Mouse (Mus musculus) ES-E14 (cell line): ENCODE data around the gene Gstp2. TPM values are rescaled to one million over a fixed set of nuclear protein-coding genes. Genes with fewer than 3 reads are reported as not detected.
"Not testable (repeated sequence)": the region's sequence is repeated elsewhere in the genome, so short reads cannot be mapped to it uniquely, and the experiment has no call there.

Experiments
- DNase-seq: peaks from one replicate; pipeline ENCODE4 v3.0.0-alpha.2; 2013; ENCODE audit warnings: low read depth, low spot score
- H3K27ac ChIP-seq: 2 replicates; pipeline ENCODE4 v1.5.1; 2012; ENCODE audit warnings: low read depth, mild to moderate bottlenecking, low read length, moderate library complexity, mixed read lengths; ENCODE audit not compliant: poor library complexity, insufficient read depth, severe bottlenecking
- H3K36me3 ChIP-seq: 2 replicates; pipeline ENCODE4 v1.6.1; 2012; ENCODE audit warnings: mild to moderate bottlenecking, low read length, moderate library complexity, mixed read lengths; ENCODE audit not compliant: control insufficient read depth, poor library complexity, insufficient read depth, severe bottlenecking
- H3K4me1 ChIP-seq, 2 experiments: fragments of 150-350 bp in 1 of 2; sonication (generic) in 1 of 2; 2 replicates each; pipeline ENCODE4 v1.6.1; 2012; ENCODE audit warnings: low read length in 2 of 2, mild to moderate bottlenecking in 1 of 2, mixed read lengths in 1 of 2; ENCODE audit not compliant: control insufficient read depth in 2 of 2, insufficient read depth in 2 of 2, poor library complexity in 1 of 2
- H3K4me3 ChIP-seq, 2 experiments: fragments of 150-350 bp in 1 of 2; sonication (generic) in 1 of 2; 2 replicates each; pipeline ENCODE4 v1.5.1; 2012; ENCODE audit warnings: low read length in 2 of 2, low read depth in 1 of 2, mild to moderate bottlenecking in 1 of 2, mixed read lengths in 1 of 2; ENCODE audit not compliant: insufficient read depth in 1 of 2, poor library complexity in 1 of 2, severe bottlenecking in 1 of 2
- H3K9ac ChIP-seq: 2 replicates; pipeline ENCODE4 v1.6.1; 2012; ENCODE audit warnings: low read depth, mild to moderate bottlenecking, low read length, mixed read lengths; ENCODE audit not compliant: poor library complexity, insufficient read depth, severe bottlenecking
- H3K9me3 ChIP-seq: fragments of 150-350 bp; sonication (generic); 2 replicates; pipeline ENCODE4 v1.6.1; 2012; ENCODE audit warnings: low read depth, mild to moderate bottlenecking, low read length; ENCODE audit not compliant: control insufficient read depth, insufficient read depth
- CHD2 ChIP-seq: IDR thresholded peaks from 2 replicates; pipeline ENCODE4 v1.6.1; 2014; ENCODE audit warnings: mild to moderate bottlenecking, low read depth, low read length, inconsistent platforms
- HCFC1 ChIP-seq: IDR thresholded peaks from 2 replicates; pipeline ENCODE4 v1.6.1; 2012; ENCODE audit warnings: low read length, inconsistent platforms, borderline replicate concordance; ENCODE audit not compliant: insufficient read depth
- MAFK ChIP-seq: IDR thresholded peaks from 2 replicates; pipeline ENCODE4 v1.6.1; 2014; ENCODE audit warnings: mild to moderate bottlenecking, low read depth, low read length, inconsistent platforms; ENCODE audit not compliant: insufficient read depth
- ZC3H11A ChIP-seq: IDR thresholded peaks from 2 replicates; pipeline ENCODE4 v1.6.1; 2012; ENCODE audit warnings: low read depth, mild to moderate bottlenecking, inconsistent platforms, low read length, borderline replicate concordance
- ZNF384 ChIP-seq: IDR thresholded peaks from 2 replicates; pipeline ENCODE4 v1.6.1; 2012; ENCODE audit warnings: low read depth, low read length, inconsistent platforms
- in situ Hi-C, 2 experiments: fragments of 600-800 bp; cut with MboI; formaldehyde crosslinking; loops; one replicate each; pipeline ENCODE4 v1.15.1; 2025; ENCODE audit warnings: low sequenced_read_pairs in 2 of 2, inconsistent platforms in 1 of 2; ENCODE audit not compliant: unreplicated experiment in 2 of 2
- total RNA-seq: library from RNA; depleted of rRNA; stranded (reverse); fragments of 300-350 nt; gene quantifications from 2 replicates; pipeline ENCODE4 v1.2.3, GENCODE M21; 2012

Gstp2 gene
- total RNA-seq, 1 experiment = 67.4 TPM

DNA sequence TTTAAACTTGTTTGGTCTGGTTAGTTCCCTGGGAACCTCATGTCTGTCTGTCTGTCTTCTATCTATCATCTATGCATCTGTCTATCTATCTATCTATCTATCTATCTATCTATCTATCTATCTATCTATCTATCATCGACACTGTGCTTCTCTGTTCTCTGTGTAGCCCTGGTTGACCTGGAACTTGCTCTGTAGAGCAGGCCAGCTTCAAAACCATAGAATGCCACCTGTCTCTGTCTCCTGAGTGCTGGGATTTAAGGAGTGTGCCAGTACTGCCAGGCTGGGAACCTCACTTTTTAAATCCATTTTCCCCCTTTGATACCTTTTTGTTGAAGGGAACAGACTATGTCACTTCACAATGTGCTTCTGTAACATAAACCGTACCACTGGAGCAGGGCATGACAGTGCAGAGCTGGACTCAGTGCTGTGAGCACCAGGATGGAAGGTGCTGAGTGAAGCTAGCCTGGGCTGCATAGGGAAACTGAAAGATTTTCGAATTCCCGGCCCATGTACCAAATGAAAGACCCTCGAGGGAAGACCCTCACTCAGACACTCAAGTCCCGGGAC lies 15.2 kb upstream of the Gstp2 start:
- Histone ChIP-seq H3K9ac (no peak overlapping the region), H3K4me1 (peaks cover 12 to 30% of the 10 kb centered on the region in 2 experiments; a peak in 3 of 4 replicates), H3K27ac (no peak overlapping the region), H3K36me3 (no peaks in the 10 kb centered on the region), H3K9me3 (no peaks in the 10 kb centered on the region), H3K4me3 (no peak overlapping the region)
- in situ Hi-C loops = no loop called here
- no peak for TF ChIP-seq MAFK
- no peak for TF ChIP-seq ZC3H11A
- no peak for TF ChIP-seq HCFC1
- no peak for TF ChIP-seq CHD2
- no peak for DNase-seq

DNA sequence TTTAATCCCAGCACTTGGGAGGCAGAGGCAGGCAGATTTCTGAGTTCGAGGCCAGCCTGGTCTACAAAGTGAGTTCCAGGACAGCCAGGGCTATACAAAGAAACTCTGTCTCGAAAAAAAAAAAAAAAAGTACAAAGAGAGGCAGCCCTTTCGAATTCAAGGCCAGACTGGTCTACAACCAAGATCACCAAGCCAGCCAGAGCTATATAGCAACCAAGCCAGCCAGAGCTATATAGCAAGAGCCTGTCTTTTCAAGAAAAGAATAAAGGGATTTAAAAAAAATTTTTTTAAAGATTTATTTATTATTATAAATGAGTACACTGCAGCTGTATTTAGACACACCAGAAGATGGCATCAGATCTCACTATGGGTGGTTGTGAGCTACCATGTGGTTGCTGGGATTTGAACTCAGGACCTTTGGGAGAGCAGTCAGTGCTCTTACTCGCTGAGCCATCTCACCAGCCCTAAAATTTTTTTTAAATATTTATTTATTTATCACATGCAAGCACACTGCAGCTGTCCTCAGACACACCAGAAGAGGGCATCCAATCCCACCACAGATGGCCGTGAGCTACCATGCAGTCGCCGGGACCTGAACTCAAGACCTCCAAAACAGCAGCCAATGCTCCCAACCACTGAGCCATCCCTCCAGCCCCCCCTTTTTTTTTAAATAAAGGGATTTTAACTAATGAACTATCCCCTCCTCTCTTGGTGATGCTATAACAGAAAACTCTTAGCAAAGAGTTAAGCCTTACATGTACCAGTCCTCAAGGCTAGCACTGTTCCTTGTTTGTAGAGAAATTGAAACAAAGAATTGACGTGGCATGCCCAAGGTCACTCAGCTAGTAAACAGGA lies 14.4 kb upstream of the Gstp2 start:
- H3K4me3 ChIP-seq, H3K36me3 ChIP-seq, H3K27ac ChIP-seq, in situ Hi-C loops, H3K9ac ChIP-seq, DNase-seq, H3K9me3 ChIP-seq: not testable (repeated sequence)
- H3K4me1 ChIP-seq = peaks cover 16 to 36% of the 10 kb centered on the region in 2 experiments; a peak in 3 of 4 replicates

DNA sequence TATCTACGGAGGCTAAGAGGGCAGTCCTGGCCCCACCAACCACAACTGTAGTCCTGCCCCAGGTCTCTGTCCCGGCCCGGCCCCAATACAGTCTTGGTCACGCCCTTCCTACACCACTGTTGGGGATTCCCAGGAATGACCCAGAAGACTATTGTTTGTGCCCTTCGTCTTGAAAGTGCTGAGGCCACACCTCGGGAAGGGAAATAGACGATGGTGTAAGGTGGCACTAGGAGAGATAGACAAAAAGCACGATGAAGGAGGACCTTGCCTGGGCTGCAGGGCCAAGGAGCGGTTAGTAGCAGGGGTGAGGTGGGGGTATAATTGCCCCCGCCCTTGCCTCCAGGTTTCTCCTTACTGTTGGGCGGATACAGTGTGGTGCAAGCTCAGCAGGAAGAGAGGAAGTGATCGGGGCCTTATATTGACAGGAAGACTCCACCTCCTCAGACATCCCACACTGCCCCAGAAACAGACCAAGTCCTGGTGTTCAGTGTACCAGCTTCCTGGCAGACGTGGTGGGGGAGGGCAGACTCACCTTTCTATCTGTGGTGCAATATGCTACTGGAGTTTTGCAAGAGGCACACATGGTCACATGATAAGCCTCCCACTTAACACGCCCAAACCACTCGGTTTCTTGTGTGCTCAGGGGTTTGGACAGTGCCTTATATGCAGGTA lies 13.4 kb upstream of the Gstp2 start, which contains the start of gene Gstp3:
Gene Gstp3, minus strand, starts transcription at position 501 of the 672 bp plus-strand sequence.
- Histone ChIP-seq H3K4me1 (peaks cover 16 to 36% of the 10 kb centered on the region in 2 experiments; a peak in 3 of 4 replicates), H3K4me3 (peak within 1 kb of the TSS; percentile 18 to 61; a peak in 3 of 4 replicates), H3K27ac (peak within 1 kb of the TSS; percentile 9), H3K9ac (no peak within 1 kb of the TSS), H3K9me3 (no peaks in the 10 kb centered on the region), H3K36me3 (no peaks in the 10 kb centered on the region)
- no peak for DNase-seq
- in situ Hi-C loops = no loop called here
- TF ChIP-seq MAFK (peak; percentile 67; the same call in 1 of the 2 replicates), ZC3H11A (no peak), ZNF384 (no peak), CHD2 (no peak), HCFC1 (no peak)

DNA sequence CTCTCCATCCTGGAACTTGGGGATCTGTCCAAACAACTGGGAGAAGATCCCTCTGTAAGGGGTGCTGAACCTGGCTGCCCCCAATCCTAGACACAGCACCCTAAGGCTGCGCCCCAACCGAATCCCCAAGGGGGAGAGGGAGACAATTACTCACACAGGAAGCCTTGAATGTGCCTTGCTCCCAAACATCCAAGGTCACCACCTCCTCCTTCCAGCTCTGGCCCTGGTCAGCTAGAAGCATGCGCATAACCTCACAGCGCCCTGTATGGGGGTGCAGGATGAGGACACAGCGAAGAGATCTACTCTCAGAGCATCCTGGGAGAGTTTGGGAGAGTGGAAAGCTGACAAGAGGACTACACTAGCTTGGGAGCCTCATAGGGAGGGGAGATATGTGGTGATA lies 12.8 kb upstream of the Gstp2 start:
- in situ Hi-C loops = no loop called here
- H3K36me3 ChIP-seq = no peaks in the 10 kb centered on the region
- peak overlapping the region in 1 of 2 experiments; percentile 61; a peak in 1 of 4 replicates for H3K4me3 ChIP-seq
- H3K4me1 ChIP-seq = peaks cover 16 to 36% of the 10 kb centered on the region in 2 experiments; a peak in 3 of 4 replicates
- TF ChIP-seq ZNF384 (no peak), HCFC1 (no peak)
- DNase-seq = no peak
- no peaks in the 10 kb centered on the region for H3K9me3 ChIP-seq
- peak overlapping the region; percentile 9; the same call in 1 of the 2 replicates for H3K27ac ChIP-seq
- H3K9ac ChIP-seq = no peak overlapping the region
